Mouse (Mus musculus): ENCODE results near the gene Skap1. TPM values are rescaled to one million over a fixed set of nuclear protein-coding genes. Genes with fewer than 3 reads are reported as not detected.

The Skap1 gene
- polyA plus RNA-seq, 1 experiment from 2014 or later, result 4.1 TPM

DNA sequence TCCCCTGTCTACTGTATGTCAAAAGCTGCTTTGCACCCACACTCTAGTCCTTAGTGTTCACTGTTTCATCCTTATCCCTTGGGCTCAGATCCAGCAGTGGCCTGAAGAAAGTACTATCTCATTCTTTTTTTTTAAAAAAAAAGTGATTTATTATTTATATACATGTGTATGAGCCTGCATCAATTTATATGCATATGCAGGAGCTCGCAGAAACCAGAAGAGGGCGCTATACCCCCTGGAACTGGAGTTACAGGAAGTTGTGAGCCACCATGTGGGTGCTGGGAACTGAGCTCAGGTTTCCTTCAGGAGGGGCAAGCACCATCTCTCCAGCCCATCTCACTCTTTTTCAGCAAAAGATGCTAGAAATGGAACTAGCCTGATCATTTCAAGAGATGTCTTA, 70.1 kb downstream of the Skap1 start:
- WGBS, result 66% methylated on average over 2 of the region's 2 CpGs

GRCm38 (mm10) chr11:96536146-96536545, 71.8 kb downstream of the Skap1 start:
- no peak overlapping the region for H3K4me2 ChIP-seq
- WGBS, result 22% methylated on average over 5 of the region's 5 CpGs
- H3K27me3 ChIP-seq, result peaks cover 13% of the 10 kb centered on the region
- ATAC-seq (ENCODE audit: low FRiP score), result no peak
- H3K4me1 ChIP-seq, result no peaks in the 10 kb centered on the region
- no peak overlapping the region for H3K4me3 ChIP-seq (replicated peaks)
- H3K9ac ChIP-seq, result no peak overlapping the region
- no peaks in the 10 kb centered on the region for H3K9me3 ChIP-seq
- H3K36me3 ChIP-seq (replicated peaks), result no peaks in the 10 kb centered on the region
- no peak overlapping the region for H3K27ac ChIP-seq

More for the DNA sequence above, 70.1 kb downstream of the Skap1 start:
- Histone ChIP-seq H3K4me2 (no peak overlapping the region), H3K4me1 (no peaks in the 10 kb centered on the region), H3K27ac (no peak overlapping the region), H3K36me3 (replicated peaks) (no peaks in the 10 kb centered on the region), H3K4me3 (replicated peaks) (no peak overlapping the region), H3K27me3 (peaks cover 12% of the 10 kb centered on the region), H3K9ac (no peak overlapping the region), H3K9me3 (no peaks in the 10 kb centered on the region)
- ATAC-seq (ENCODE audit: low FRiP score), result no peak

GRCm38 (mm10) chr11:96542003-96542402, 77.6 kb downstream of the Skap1 start:
- H3K9me3 ChIP-seq, result no peaks in the 10 kb centered on the region
- no peak overlapping the region for H3K9ac ChIP-seq
- no peak for ATAC-seq (ENCODE audit: low FRiP score)
- H3K4me1 ChIP-seq, result no peaks in the 10 kb centered on the region
- H3K4me2 ChIP-seq, result no peak overlapping the region
- no peak overlapping the region for H3K27ac ChIP-seq
- 81% methylated on average over 7 of the region's 7 CpGs for WGBS
- no peak overlapping the region for H3K4me3 ChIP-seq (replicated peaks)
- H3K27me3 ChIP-seq, result peaks cover 11% of the 10 kb centered on the region
- no peaks in the 10 kb centered on the region for H3K36me3 ChIP-seq (replicated peaks)

GRCm38 (mm10) chr11:96542561-96542960, 78.2 kb downstream of the Skap1 start:
- WGBS, result 69% methylated on average over 7 of the region's 7 CpGs
- peaks cover 9% of the 10 kb centered on the region; the same call in 1 of the 2 replicates for H3K27me3 ChIP-seq
- H3K27ac ChIP-seq, result no peak overlapping the region
- H3K36me3 ChIP-seq (replicated peaks), result no peaks in the 10 kb centered on the region
- no peaks in the 10 kb centered on the region for H3K4me1 ChIP-seq
- no peak overlapping the region for H3K9ac ChIP-seq
- no peak overlapping the region for H3K4me2 ChIP-seq
- H3K4me3 ChIP-seq (replicated peaks), result no peak overlapping the region
- no peaks in the 10 kb centered on the region for H3K9me3 ChIP-seq
- no peak for ATAC-seq (ENCODE audit: low FRiP score)

- H3K9ac ChIP-seq, result no peak overlapping the region
- H3K9me3 ChIP-seq, result no peaks in the 10 kb centered on the region
- H3K4me1 ChIP-seq, result no peaks in the 10 kb centered on the region
- peaks cover 4% of the 10 kb centered on the region; the same call in 1 of the 2 replicates for H3K27me3 ChIP-seq
- no peak for ATAC-seq (ENCODE audit: low FRiP score)
- H3K4me2 ChIP-seq, result no peak overlapping the region
- no peak overlapping the region for H3K27ac ChIP-seq
- no peak overlapping the region for H3K4me3 ChIP-seq (replicated peaks)
- H3K36me3 ChIP-seq (replicated peaks), result no peaks in the 10 kb centered on the region
- 75% methylated on average over 8 of the region's 8 CpGs for WGBS
Measured at GRCm38 (mm10) chr11:96546428-96546827, 82.0 kb downstream of the Skap1 start.

GRCm38 (mm10) chr11:96550960-96551703, 86.7 kb downstream of the Skap1 start:
- H3K4me2 ChIP-seq, result no peak overlapping the region

DNA sequence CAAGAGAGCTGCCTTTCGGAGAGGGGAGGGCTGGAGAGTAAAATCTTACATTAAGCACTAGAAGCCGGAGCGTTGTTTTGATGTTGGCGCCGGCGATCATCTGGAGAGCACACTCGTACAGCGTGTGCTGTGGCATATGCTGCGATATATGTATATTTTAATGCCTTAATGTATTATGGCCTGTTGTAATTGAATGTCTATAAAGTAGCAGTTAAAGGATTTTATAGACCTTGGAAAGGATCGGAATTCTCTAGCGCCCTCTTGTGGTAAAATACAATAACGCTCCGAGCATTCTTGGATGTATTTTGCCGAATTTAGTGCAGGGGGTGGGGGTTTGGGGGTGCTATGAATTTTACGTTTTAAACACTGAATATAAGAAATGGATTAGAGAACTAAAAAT, 88.7 kb downstream of the Skap1 start:
- no peak overlapping the region for H3K9ac ChIP-seq
- WGBS, result 19% methylated on average over 15 of the region's 15 CpGs
- no peak for ATAC-seq (ENCODE audit: low FRiP score)

More at GRCm38 (mm10) chr11:96550960-96551703, 86.7 kb downstream of the Skap1 start:
- no peaks in the 10 kb centered on the region for H3K4me1 ChIP-seq
- no peak overlapping the region for H3K4me3 ChIP-seq (replicated peaks)
- no peak overlapping the region for H3K27ac ChIP-seq
- ATAC-seq (ENCODE audit: low FRiP score), result no peak
- no peaks in the 10 kb centered on the region for H3K9me3 ChIP-seq
- H3K36me3 ChIP-seq (replicated peaks), result no peaks in the 10 kb centered on the region
- no peak overlapping the region for H3K9ac ChIP-seq
- 83% methylated on average over 9 of the region's 9 CpGs for WGBS
- H3K27me3 ChIP-seq, result peaks cover 21% of the 10 kb centered on the region

GRCm38 (mm10) chr11:96560229-96560628, 95.8 kb downstream of the Skap1 start:
- no peaks in the 10 kb centered on the region for H3K4me1 ChIP-seq
- H3K9ac ChIP-seq, result no peak overlapping the region
- H3K27me3 ChIP-seq, result peaks cover 10% of the 10 kb centered on the region; the same call in 1 of the 2 replicates
- ATAC-seq (ENCODE audit: low FRiP score), result no peak
- no peaks in the 10 kb centered on the region; the same call in 1 of the 2 replicates for H3K9me3 ChIP-seq
- H3K36me3 ChIP-seq (replicated peaks), result no peaks in the 10 kb centered on the region
- 90% methylated on average over 5 of the region's 5 CpGs for WGBS
- no peak overlapping the region for H3K4me3 ChIP-seq (replicated peaks)
- H3K27ac ChIP-seq, result no peak overlapping the region
- no peak overlapping the region for H3K4me2 ChIP-seq

More for the DNA sequence above, 88.7 kb downstream of the Skap1 start:
- H3K9me3 ChIP-seq, result no peaks in the 10 kb centered on the region
- H3K4me1 ChIP-seq, result no peaks in the 10 kb centered on the region
- no peaks in the 10 kb centered on the region for H3K36me3 ChIP-seq (replicated peaks)
- no peak overlapping the region for H3K4me3 ChIP-seq (replicated peaks)
- H3K27me3 ChIP-seq, result peaks cover 25% of the 10 kb centered on the region
- H3K27ac ChIP-seq, result no peak overlapping the region
- peak overlapping the region; percentile 16; the same call in 1 of the 2 replicates for H3K4me2 ChIP-seq

DNA sequence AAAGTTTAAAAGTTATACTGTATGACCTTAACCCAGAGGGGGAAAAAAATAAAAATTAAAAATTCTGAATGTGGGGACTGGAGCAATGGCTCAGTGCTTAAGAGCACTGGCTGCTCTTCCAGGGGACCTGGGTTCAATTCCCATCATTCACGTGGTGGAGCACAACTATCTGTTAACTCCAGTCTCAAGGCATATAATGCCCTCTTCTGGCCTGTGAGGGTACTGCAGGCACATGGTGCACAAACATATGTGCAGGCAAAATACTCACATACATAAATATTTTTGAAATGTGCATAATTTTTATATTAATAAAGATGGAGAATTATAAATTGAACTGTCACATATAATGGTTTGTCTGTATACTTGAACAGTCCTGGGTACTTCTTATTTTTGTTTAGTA, 99.7 kb downstream of the Skap1 start:
- H3K9me3 ChIP-seq, result no peaks in the 10 kb centered on the region; the same call in 1 of the 2 replicates
- H3K4me3 ChIP-seq (replicated peaks), result no peak overlapping the region
- no peak overlapping the region for H3K27ac ChIP-seq
- 47% methylated on average over 1 of the region's 1 CpGs for WGBS
- ATAC-seq (ENCODE audit: low FRiP score), result no peak
- H3K9ac ChIP-seq, result no peak overlapping the region
- no peaks in the 10 kb centered on the region for H3K4me1 ChIP-seq
- no peak overlapping the region for H3K4me2 ChIP-seq
- no peaks in the 10 kb centered on the region for H3K27me3 ChIP-seq
- H3K36me3 ChIP-seq (replicated peaks), result no peaks in the 10 kb centered on the region

DNA sequence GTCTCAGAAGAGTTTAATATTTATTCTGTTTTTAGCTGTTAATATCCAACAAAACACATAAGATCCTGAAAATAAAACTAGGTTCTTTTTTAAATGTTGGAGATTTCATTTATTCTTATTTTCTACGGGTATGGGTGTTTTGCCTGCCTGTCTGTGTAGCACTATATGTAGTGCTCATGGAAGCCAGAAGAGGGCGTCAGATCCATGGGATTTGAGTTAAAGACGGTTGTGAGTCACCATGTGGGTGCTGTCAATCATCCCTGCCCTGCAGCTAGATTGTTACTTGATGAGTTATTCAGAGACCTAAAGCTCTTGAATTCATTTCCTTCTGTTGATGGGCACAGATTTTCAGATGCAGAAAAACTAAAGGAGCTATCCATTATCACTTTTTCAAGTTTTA, 108.1 kb downstream of the Skap1 start:
- Histone ChIP-seq H3K27ac (no peak overlapping the region), H3K36me3 (replicated peaks) (no peaks in the 10 kb centered on the region), H3K4me1 (peaks cover 12% of the 10 kb centered on the region), H3K9ac (no peak overlapping the region), H3K4me2 (no peak overlapping the region), H3K27me3 (no peaks in the 10 kb centered on the region; the same call in 1 of the 2 replicates), H3K4me3 (replicated peaks) (no peak overlapping the region), H3K9me3 (no peaks in the 10 kb centered on the region)
- ATAC-seq (ENCODE audit: low FRiP score), result no peak
- 31% methylated on average over 3 of the region's 3 CpGs for WGBS

DNA sequence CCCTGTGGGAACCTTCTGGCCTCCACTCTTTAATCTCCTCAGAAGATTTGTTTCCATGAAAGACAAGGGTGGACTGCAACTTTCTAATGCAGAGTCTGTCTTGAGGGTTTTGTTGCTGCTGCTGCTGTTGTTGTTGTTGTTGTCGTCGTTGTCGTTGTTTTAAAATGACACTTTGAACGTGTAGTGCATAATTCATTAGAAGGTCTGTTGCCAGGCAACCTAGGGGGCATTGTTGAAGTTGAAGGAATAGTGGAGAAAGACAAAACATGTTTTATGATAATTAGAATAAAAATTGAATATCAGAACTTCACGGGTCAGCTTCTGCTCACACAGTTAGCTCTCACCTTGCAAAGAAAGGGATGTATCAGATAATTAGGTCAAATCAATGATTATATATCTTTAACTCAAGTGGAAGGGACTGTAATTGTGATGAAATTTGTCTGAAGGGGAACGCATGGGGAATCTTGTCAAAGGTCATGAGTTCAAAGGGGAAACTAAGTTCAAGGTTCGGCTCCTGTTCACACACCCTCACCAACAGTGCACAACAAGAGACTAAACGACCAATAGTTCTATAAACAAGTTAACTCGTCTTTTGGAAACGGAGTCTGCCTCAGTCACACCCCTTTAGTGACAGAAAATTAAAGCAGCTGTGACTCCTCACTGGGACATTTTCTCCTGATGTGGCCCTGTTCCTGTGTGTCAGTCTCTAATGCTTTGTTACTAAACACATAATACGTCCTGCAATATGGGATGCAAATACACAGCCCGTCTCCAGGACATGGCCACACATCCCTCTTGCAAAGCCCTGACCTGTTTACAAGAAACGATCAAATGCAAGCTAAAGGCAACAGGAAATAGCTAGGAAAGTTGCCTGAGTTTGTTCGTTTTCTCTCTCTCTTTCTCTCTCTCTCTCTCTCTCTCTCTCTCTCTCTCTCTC, 112.4 kb downstream of the Skap1 start:
- WGBS, result 29% methylated on average over 14 of the region's 14 CpGs
- H3K36me3 ChIP-seq (replicated peaks), result no peaks in the 10 kb centered on the region
- ATAC-seq (ENCODE audit: low FRiP score), result no peak
- H3K9ac ChIP-seq, result no peak overlapping the region
- H3K9me3 ChIP-seq, result no peaks in the 10 kb centered on the region
- H3K27ac ChIP-seq, result no peak overlapping the region
- H3K27me3 ChIP-seq, result peaks cover 4% of the 10 kb centered on the region
- H3K4me2 ChIP-seq, result no peak overlapping the region; the same call in 1 of the 2 replicates
- no peak overlapping the region for H3K4me3 ChIP-seq (replicated peaks)
- peaks cover 33% of the 10 kb centered on the region for H3K4me1 ChIP-seq

DNA sequence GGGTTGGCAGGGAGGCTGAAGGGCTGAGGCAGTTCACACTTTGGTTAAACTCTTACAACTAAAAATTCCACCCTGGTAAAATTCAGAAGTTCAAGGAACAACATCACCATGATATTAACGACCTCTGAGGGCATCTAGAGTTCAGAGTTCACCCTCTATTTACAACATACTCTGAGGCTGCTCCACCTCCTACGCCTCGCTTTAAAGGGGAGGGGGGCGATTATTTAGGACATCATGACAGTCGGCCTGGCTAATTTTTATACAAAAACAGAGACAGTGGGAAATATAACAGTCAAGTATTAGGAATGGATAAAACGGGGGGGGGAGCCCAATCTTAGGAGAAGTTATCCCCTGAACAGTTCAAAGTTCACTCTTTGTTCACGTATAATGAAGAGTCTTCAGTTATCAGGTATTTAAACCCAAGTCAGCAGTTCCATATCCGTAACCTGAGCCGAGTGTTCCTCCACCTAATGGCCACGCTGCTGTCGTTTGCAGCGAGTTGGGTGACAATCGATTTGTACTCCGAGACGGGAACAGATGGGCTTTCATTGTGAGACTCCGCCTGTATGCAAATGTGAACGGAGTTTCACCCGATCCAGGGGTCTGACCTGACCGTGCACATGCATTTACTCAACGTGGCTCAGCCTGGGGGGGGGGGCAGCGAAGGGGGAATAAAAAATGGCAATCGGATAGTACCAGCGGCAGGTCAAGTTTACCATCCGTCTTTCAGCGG, 114.3 kb downstream of the Skap1 start:
- ATAC-seq (ENCODE audit: low FRiP score), result peak; percentile 61; the same call in 1 of the 2 replicates
- Histone ChIP-seq H3K27ac (no peak overlapping the region), H3K9ac (no peak overlapping the region), H3K36me3 (replicated peaks) (no peaks in the 10 kb centered on the region), H3K4me1 (peaks cover 41% of the 10 kb centered on the region), H3K9me3 (no peaks in the 10 kb centered on the region), H3K4me3 (replicated peaks) (peak overlapping the region; percentile 11; the same call in 1 of the 2 replicates), H3K4me2 (peak overlapping the region; percentile 51), H3K27me3 (peaks cover 4% of the 10 kb centered on the region)
- WGBS, result 15% methylated on average over 25 of the region's 25 CpGs
